9 mouse cellular contexts compared by ENCODE assay signal in genomic region chr11:111523465-111523864, GRCm38 (mm10).
DNase-seq lines count a peak whose midpoint lies in the region; ATAC-seq and TF ChIP-seq lines count a peak whose summit lies in the region.
"Had no signal": no experiment of that assay in that cellular context is flagged by ENCODE, and none has a peak within 500 bp of the region (broad histone marks: within the 10 kb centered on the region; RNA-seq: fewer than 3 reads in every experiment).

No protein-coding gene starts in this region.

- H3K4me2 ChIP-seq in forebrain, embryonic 11.5 days (ENCODE audit: low read depth, low read length, severe bottlenecking): no peak overlapping the region
- H3K4me2 ChIP-seq in forebrain, embryonic 12.5 days: no peak overlapping the region
- H3K4me2 ChIP-seq: limb, embryonic 12.5 days had no signal

- peak; percentile 64 for TF ChIP-seq CTCF in ES-Bruce4 (IDR thresholded peaks at IDR 0.05; ENCODE audit: low read depth, low read length)

- 66% methylated on average over 8 of the region's 8 CpGs for WGBS in forebrain, embryonic 11.5 days
- WGBS in forebrain, embryonic 12.5 days: 67% methylated on average over 8 of the region's 8 CpGs

- no peaks in the 10 kb centered on the region for H3K4me1 ChIP-seq in forebrain, embryonic 11.5 days (replicated peaks; ENCODE audit: control insufficient read depth, insufficient read depth, low read length)
- H3K4me1 ChIP-seq in forebrain, embryonic 12.5 days: no peaks in the 10 kb centered on the region
- H3K4me1 ChIP-seq in ES-Bruce4 (ENCODE audit: control insufficient read depth, insufficient read depth, low read length): no peaks in the 10 kb centered on the region
- H3K4me1 ChIP-seq: limb, embryonic 12.5 days had no signal

- no peak for ATAC-seq in forebrain, embryonic 11.5 days (replicated peaks; ENCODE audit: low FRiP score)
- ATAC-seq in forebrain, embryonic 12.5 days (ENCODE audit: low FRiP score): no peak
- peak; percentile 88 for ATAC-seq in granulocyte monocyte progenitor cell, adult 5-6 weeks (replicated peaks; ENCODE audit: poor library complexity, severe bottlenecking)

- TF ChIP-seq POLR2A in ES-Bruce4 (IDR thresholded peaks at IDR 0.05; ENCODE audit: insufficient read depth, low read length): no peak

- H3K27me3 ChIP-seq in forebrain, embryonic 11.5 days (ENCODE audit: control insufficient read depth, insufficient read depth, low read length): no peaks in the 10 kb centered on the region
- no peaks in the 10 kb centered on the region for H3K27me3 ChIP-seq in forebrain, embryonic 12.5 days
- no peaks in the 10 kb centered on the region for H3K27me3 ChIP-seq in ES-Bruce4 (ENCODE audit: control insufficient read depth, insufficient read depth, low read length, poor library complexity, severe bottlenecking)
- H3K27me3 ChIP-seq: limb, embryonic 12.5 days had no signal

- no peak overlapping the region for H3K9ac ChIP-seq in forebrain, embryonic 11.5 days (ENCODE audit: low read length)
- no peak overlapping the region for H3K9ac ChIP-seq in forebrain, embryonic 12.5 days
- no peak overlapping the region for H3K9ac ChIP-seq in ES-Bruce4 (ENCODE audit: low read depth, poor library complexity, severe bottlenecking)
- H3K9ac ChIP-seq: limb, embryonic 12.5 days had no signal

- no peak for TF ChIP-seq EP300 in ES-Bruce4 (IDR thresholded peaks at IDR 0.05; ENCODE audit: insufficient read depth, low read depth, low read length)

- H3K27ac ChIP-seq in forebrain, embryonic 11.5 days (ENCODE audit: low read depth, low read length): no peak overlapping the region
- H3K27ac ChIP-seq in forebrain, embryonic 12.5 days: no peak overlapping the region
- H3K27ac ChIP-seq in ES-Bruce4 (ENCODE audit: insufficient read depth, low read length): no peak overlapping the region
- H3K27ac ChIP-seq: limb, embryonic 12.5 days had no signal

- H3K4me3 ChIP-seq in forebrain, embryonic 11.5 days (ENCODE audit: low read depth, low read length): no peak overlapping the region
- H3K4me3 ChIP-seq in forebrain, embryonic 12.5 days (replicated peaks): no peak overlapping the region
- no peak overlapping the region for H3K4me3 ChIP-seq in ES-Bruce4 (ENCODE audit: low read depth, low read length)
- H3K4me3 ChIP-seq: limb, embryonic 12.5 days had no signal

- no peaks in the 10 kb centered on the region for H3K36me3 ChIP-seq in forebrain, embryonic 11.5 days (ENCODE audit: control insufficient read depth, insufficient read depth, low read length)
- H3K36me3 ChIP-seq in forebrain, embryonic 12.5 days (replicated peaks): no peaks in the 10 kb centered on the region
- no peaks in the 10 kb centered on the region for H3K36me3 ChIP-seq in ES-Bruce4 (ENCODE audit: control insufficient read depth, insufficient read depth, low read length, poor library complexity, severe bottlenecking)
- H3K36me3 ChIP-seq: limb, embryonic 12.5 days had no signal

- no peaks in the 10 kb centered on the region for H3K9me3 ChIP-seq in forebrain, embryonic 11.5 days (ENCODE audit: control insufficient read depth, low read length)
- no peaks in the 10 kb centered on the region for H3K9me3 ChIP-seq in forebrain, embryonic 12.5 days
- H3K9me3 ChIP-seq in ES-Bruce4 (replicated peaks; ENCODE audit: control insufficient read depth, insufficient read depth, low read length, poor library complexity, severe bottlenecking): no peaks in the 10 kb centered on the region
- H3K9me3 ChIP-seq: limb, embryonic 12.5 days had no signal

- peak; percentile 67 for DNase-seq in forebrain, embryonic 11.5 days (ENCODE audit: low spot score)
- peak; percentile 37 for DNase-seq in cerebellum, adult 8-10 months
- DNase-seq in layer of hippocampus, postnatal 10 days (ENCODE audit: low spot score in 2 of 2): peak; percentile 85 to 86
- DNase-seq in mesoderm, embryonic 11.5 days (ENCODE audit: low read depth, low spot score): peak; percentile 52
- DNase-seq in telencephalon, adult 2 months (ENCODE audit: low read depth, low spot score): peak; percentile 50
